Mouse (Mus musculus) hindbrain, embryonic 14.5 days (tissue): Measurements from ENCODE around the gene Ccnf. TPM values are rescaled to one million over a fixed set of nuclear protein-coding genes. Genes with fewer than 3 reads are reported as not detected.

Experiments used
- ATAC-seq: fragments of 200-750 bp; cut with Nextera tagmentation; 2 replicates; pipeline ENCODE4 v1.8.0; 2017; ENCODE audit warnings: moderate number of reproducible peaks, mild to moderate bottlenecking, moderate TSS enrichment, moderate library complexity; ENCODE audit not compliant: low FRiP score
- DNase-seq: peaks from one replicate; pipeline ENCODE4 v3.0.0-alpha.2; 2015; ENCODE audit warnings: low spot score
- H3K27ac ChIP-seq: fragments of 300-500 bp; sonication (generic); 2 replicates; pipeline ENCODE4 v1.5.1; 2014; ENCODE audit warnings: mild to moderate bottlenecking, moderate library complexity
- H3K27me3 ChIP-seq: fragments of 300-500 bp; sonication (generic); 2 replicates; pipeline ENCODE4 v1.6.1; 2014; ENCODE audit warnings: mild to moderate bottlenecking, low read length, mixed read lengths; ENCODE audit not compliant: control insufficient read depth, insufficient read depth
- H3K36me3 ChIP-seq: fragments of 300-500 bp; sonication (generic); replicated peaks from 2 replicates; pipeline ENCODE4 v1.6.1; 2014; ENCODE audit not compliant: control insufficient read depth, insufficient read depth
- H3K4me1 ChIP-seq: fragments of 300-500 bp; sonication (generic); replicated peaks from 2 replicates; pipeline ENCODE4 v1.6.1; 2014; ENCODE audit warnings: antibody characterized with exemption, low read length, mixed read lengths; ENCODE audit not compliant: control insufficient read depth, insufficient read depth
- H3K4me2 ChIP-seq: fragments of 300-500 bp; sonication (generic); replicated peaks from 2 replicates; pipeline ENCODE4 v1.6.1; 2014; ENCODE audit warnings: mild to moderate bottlenecking, moderate library complexity
- H3K4me3 ChIP-seq: fragments of 300-500 bp; sonication (generic); replicated peaks from 2 replicates; pipeline ENCODE4 v1.5.1; 2014; ENCODE audit warnings: mild to moderate bottlenecking, low read length
- H3K9ac ChIP-seq: fragments of 300-500 bp; sonication (generic); 2 replicates; pipeline ENCODE4 v1.6.1; 2014
- H3K9me3 ChIP-seq: fragments of 300-500 bp; sonication (generic); 2 replicates; pipeline ENCODE4 v1.6.1; 2016; ENCODE audit warnings: low read length; ENCODE audit not compliant: control insufficient read depth
- WGBS: fragments of 180-500 bp; shearing (Covaris S2); extraction: QIAGEN DNeasy Blood & Tissue Kit; methylation state at CpG from one replicate; pipeline ENCODE4 v1.1.7; 2014; 5-methylcytosine and 5-hydroxymethylcytosine counted together
- polyA plus RNA-seq: library from polyadenylated mRNA; unstranded; fragments of >200 nt; fragmentation: Nextera tagmentation; extraction: Ambion mirVana; gene quantifications from 2 replicates; pipeline ENCODE4 v1.2.1, GENCODE M21; 2014

Ccnf gene
- polyA plus RNA-seq, 1 experiment from 2014 or later = 11.8 TPM

- no peak for ATAC-seq
- H3K27me3 ChIP-seq = no peaks in the 10 kb centered on the region
- no peak overlapping the region for H3K4me3 ChIP-seq
- DNase-seq = no peak
- WGBS = 84% methylated on average over 4 of the region's 4 CpGs
- no peak overlapping the region for H3K27ac ChIP-seq
- peaks cover 23% of the 10 kb centered on the region for H3K4me1 ChIP-seq
- no peak overlapping the region for H3K9ac ChIP-seq
- no peaks in the 10 kb centered on the region for H3K36me3 ChIP-seq
- H3K9me3 ChIP-seq = no peaks in the 10 kb centered on the region
- H3K4me2 ChIP-seq = no peak overlapping the region
Measured at GRCm38 (mm10) chr17:24199252-24199651, 52.0 kb downstream of the Ccnf start.

GRCm38 (mm10) chr17:24197032-24197824 lies 54.1 kb downstream of the Ccnf start:
- 0 out of 2 replicates have a peak, but pooled peaks cover 6% of the 10 kb centered on the region for H3K4me1 ChIP-seq
- ATAC-seq (no peak), DNase-seq (no peak)
- no peaks in the 10 kb centered on the region for H3K27me3 ChIP-seq
- no peak overlapping the region for H3K9ac ChIP-seq
- WGBS = 59% methylated on average over 15 of the region's 15 CpGs
- no peaks in the 10 kb centered on the region for H3K9me3 ChIP-seq
- H3K36me3 ChIP-seq = no peaks in the 10 kb centered on the region
- H3K4me3 ChIP-seq = no peak overlapping the region
- no peak overlapping the region for H3K27ac ChIP-seq
- no peak overlapping the region for H3K4me2 ChIP-seq

- Histone ChIP-seq H3K4me1 (no peaks in the 10 kb centered on the region), H3K9me3 (no peaks in the 10 kb centered on the region), H3K4me3 (no peak overlapping the region), H3K36me3 (0 out of 2 replicates have a peak, but pooled peaks cover under 1% of the 10 kb centered on the region), H3K9ac (no peak overlapping the region), H3K27ac (no peak overlapping the region), H3K27me3 (no peaks in the 10 kb centered on the region), H3K4me2 (no peak overlapping the region)
- DNase-seq (no peak), ATAC-seq (no peak)
- WGBS = 71% methylated on average over 2 of the region's 2 CpGs
Measured at GRCm38 (mm10) chr17:24195349-24195748, 55.9 kb downstream of the Ccnf start.

- H3K4me1 ChIP-seq = no peaks in the 10 kb centered on the region
- no peak overlapping the region for H3K27ac ChIP-seq
- no peak overlapping the region for H3K9ac ChIP-seq
- H3K36me3 ChIP-seq = peaks cover 11% of the 10 kb centered on the region
- DNase-seq (no peak), ATAC-seq (no peak)
- no peak overlapping the region for H3K4me2 ChIP-seq
- 86% methylated on average over 5 of the region's 5 CpGs for WGBS
- H3K4me3 ChIP-seq = no peak overlapping the region
- H3K27me3 ChIP-seq = no peaks in the 10 kb centered on the region
- no peaks in the 10 kb centered on the region for H3K9me3 ChIP-seq
Measured at GRCm38 (mm10) chr17:24193769-24194168, 57.5 kb downstream of the Ccnf start.

- no peaks in the 10 kb centered on the region for H3K9me3 ChIP-seq
- H3K27me3 ChIP-seq = no peaks in the 10 kb centered on the region
- H3K36me3 ChIP-seq = peaks cover 16% of the 10 kb centered on the region
- WGBS = 88% methylated on average over 8 of the region's 8 CpGs
- H3K4me3 ChIP-seq = no peak overlapping the region
- DNase-seq (no peak), ATAC-seq (no peak)
- H3K4me2 ChIP-seq = no peak overlapping the region
- H3K9ac ChIP-seq = no peak overlapping the region
- no peak overlapping the region for H3K27ac ChIP-seq
- H3K4me1 ChIP-seq = no peaks in the 10 kb centered on the region
Measured at GRCm38 (mm10) chr17:24193268-24193667, 58.0 kb downstream of the Ccnf start.

- Histone ChIP-seq H3K4me1 (no peaks in the 10 kb centered on the region), H3K4me2 (no peak overlapping the region), H3K27ac (no peak overlapping the region), H3K27me3 (no peaks in the 10 kb centered on the region), H3K36me3 (peaks cover 19% of the 10 kb centered on the region), H3K9me3 (no peaks in the 10 kb centered on the region), H3K9ac (no peak overlapping the region), H3K4me3 (no peak overlapping the region)
- ATAC-seq (no peak), DNase-seq (no peak)
- 85% methylated on average over 8 of the region's 8 CpGs for WGBS
Measured at GRCm38 (mm10) chr17:24192848-24193247, 58.4 kb downstream of the Ccnf start.

GRCm38 (mm10) chr17:24191481-24191880 lies 59.8 kb downstream of the Ccnf start:
- no peak overlapping the region for H3K9ac ChIP-seq
- H3K4me3 ChIP-seq = no peak overlapping the region
- DNase-seq (no peak), ATAC-seq (no peak)
- WGBS = 82% methylated on average over 4 of the region's 4 CpGs
- no peak overlapping the region for H3K4me2 ChIP-seq
- no peaks in the 10 kb centered on the region for H3K9me3 ChIP-seq
- peaks cover 22% of the 10 kb centered on the region for H3K36me3 ChIP-seq
- no peak overlapping the region for H3K27ac ChIP-seq
- no peaks in the 10 kb centered on the region for H3K4me1 ChIP-seq
- H3K27me3 ChIP-seq = no peaks in the 10 kb centered on the region

- Histone ChIP-seq H3K27ac (no peak overlapping the region), H3K4me2 (no peak overlapping the region), H3K36me3 (peaks cover 26% of the 10 kb centered on the region), H3K9ac (no peak overlapping the region), H3K27me3 (no peaks in the 10 kb centered on the region), H3K9me3 (no peaks in the 10 kb centered on the region), H3K4me3 (no peak overlapping the region), H3K4me1 (no peaks in the 10 kb centered on the region)
- no peak for DNase-seq
- WGBS = 83% methylated on average over 2 of the region's 2 CpGs
- ATAC-seq = no peak
Measured at GRCm38 (mm10) chr17:24190934-24191333, 60.4 kb downstream of the Ccnf start.

GRCm38 (mm10) chr17:24174259-24174658 lies 77.0 kb downstream of the Ccnf start:
- Histone ChIP-seq H3K27me3 (no peaks in the 10 kb centered on the region), H3K9ac (no peak overlapping the region), H3K27ac (no peak overlapping the region), H3K4me2 (no peak overlapping the region), H3K4me3 (no peak overlapping the region), H3K9me3 (no peaks in the 10 kb centered on the region), H3K36me3 (no peaks in the 10 kb centered on the region; the same call in 1 of the 2 replicates), H3K4me1 (peaks cover 7% of the 10 kb centered on the region)
- DNase-seq = no peak
- ATAC-seq = no peak
- 86% methylated on average over 3 of the region's 3 CpGs for WGBS
